Mouse (Mus musculus) heart, embryonic 15.5 days (tissue): ENCODE results near the gene Kif3c. TPM values are rescaled to one million over a fixed set of nuclear protein-coding genes. Genes with fewer than 3 reads are reported as not detected.

Experiments used
- ATAC-seq: fragments of 200-750 bp; cut with Nextera tagmentation; replicated peaks from 2 replicates; pipeline ENCODE4 v1.8.0; 2017; ENCODE audit warnings: low read depth, moderate TSS enrichment; ENCODE audit not compliant: insufficient number of reproducible peaks, insufficient read depth, low FRiP score
- H3K27ac ChIP-seq: fragments of 300-500 bp; sonication (generic); 2 replicates; pipeline ENCODE4 v1.5.1; 2015; ENCODE audit warnings: mild to moderate bottlenecking, inconsistent platforms
- H3K27me3 ChIP-seq: fragments of 300-500 bp; sonication (generic); 2 replicates; pipeline ENCODE4 v1.6.1; 2015; ENCODE audit warnings: inconsistent platforms
- H3K36me3 ChIP-seq: fragments of 300-500 bp; sonication (generic); 2 replicates; pipeline ENCODE4 v1.6.1; 2015; ENCODE audit warnings: mild to moderate bottlenecking, inconsistent platforms
- H3K4me1 ChIP-seq: fragments of 300-500 bp; sonication (generic); replicated peaks from 2 replicates; pipeline ENCODE4 v1.6.1; 2015; ENCODE audit warnings: inconsistent platforms
- H3K4me2 ChIP-seq: fragments of 300-500 bp; sonication (generic); 2 replicates; pipeline ENCODE4 v1.6.1; 2015; ENCODE audit warnings: inconsistent platforms, mild to moderate bottlenecking, moderate library complexity
- H3K4me3 ChIP-seq: fragments of 300-500 bp; sonication (generic); 2 replicates; pipeline ENCODE4 v1.5.1; 2015; ENCODE audit warnings: mild to moderate bottlenecking, inconsistent platforms
- H3K9ac ChIP-seq: fragments of 300-500 bp; sonication (generic); 2 replicates; pipeline ENCODE4 v1.6.1; 2015; ENCODE audit warnings: mild to moderate bottlenecking, inconsistent platforms
- H3K9me3 ChIP-seq: fragments of 300-500 bp; sonication (generic); replicated peaks from 2 replicates; pipeline ENCODE4 v1.6.1; 2016; ENCODE audit warnings: inconsistent platforms
- WGBS: fragments of 180-500 bp; shearing (Covaris S2); methylation state at CpG from one replicate; pipeline ENCODE4 v1.1.7; 2015; ENCODE audit warnings: mixed read lengths; 5-methylcytosine and 5-hydroxymethylcytosine counted together
- polyA plus RNA-seq: library from polyadenylated mRNA; unstranded; fragments of >200 nt; fragmentation: Nextera tagmentation; extraction: Ambion mirVana; gene quantifications from 2 replicates; pipeline ENCODE4 v1.2.1, GENCODE M21; 2015

Kif3c gene
- polyA plus RNA-seq, 1 experiment from 2014 or later: 4.6 TPM

GRCm38 (mm10) chr12:3440916-3441315 lies 76.0 kb downstream of the Kif3c start:
- WGBS: 65% methylated on average over 2 of the region's 2 CpGs
- Histone ChIP-seq H3K27ac (no peak overlapping the region), H3K36me3 (no peaks in the 10 kb centered on the region), H3K4me3 (no peak overlapping the region), H3K9ac (no peak overlapping the region), H3K4me2 (no peak overlapping the region), H3K4me1 (peaks cover 7% of the 10 kb centered on the region), H3K27me3 (no peaks in the 10 kb centered on the region), H3K9me3 (no peaks in the 10 kb centered on the region)
- ATAC-seq: no peak

GRCm38 (mm10) chr12:3441361-3441760 lies 76.4 kb downstream of the Kif3c start:
- Histone ChIP-seq H3K27me3 (no peaks in the 10 kb centered on the region), H3K27ac (no peak overlapping the region), H3K9ac (no peak overlapping the region), H3K4me3 (no peak overlapping the region), H3K9me3 (no peaks in the 10 kb centered on the region), H3K4me1 (peaks cover 7% of the 10 kb centered on the region), H3K4me2 (no peak overlapping the region), H3K36me3 (no peaks in the 10 kb centered on the region)
- ATAC-seq: no peak
- WGBS: 66% methylated on average over 5 of the region's 5 CpGs

- H3K4me2 ChIP-seq: no peak overlapping the region
- H3K36me3 ChIP-seq: peaks cover 35% of the 10 kb centered on the region
- 89% methylated on average over 3 of the region's 3 CpGs for WGBS
- no peaks in the 10 kb centered on the region for H3K9me3 ChIP-seq
- no peak overlapping the region for H3K27ac ChIP-seq
- H3K27me3 ChIP-seq: no peaks in the 10 kb centered on the region
- no peaks in the 10 kb centered on the region for H3K4me1 ChIP-seq
- no peak overlapping the region for H3K9ac ChIP-seq
- ATAC-seq: no peak
- no peak overlapping the region for H3K4me3 ChIP-seq
These were observed 88.6 kb downstream of the Kif3c start for GRCm38 (mm10) chr12:3453554-3453953.

Other genes with a start within 250 kb of the Kif3c start
- 65.7 and 70.6 TPM in 2 replicates for gene Rab10, start 55.2 kb upstream of the Kif3c start, polyA plus RNA-seq
- gene Asxl2, start 61.7 kb downstream of the Kif3c start, polyA plus RNA-seq: 14.0 and 14.4 TPM in 2 replicates
- 12.8 and 19.4 TPM in 2 replicates for gene Dtnb, start 207.2 kb downstream of the Kif3c start, polyA plus RNA-seq